Mouse (Mus musculus) 3134 (cell line): ENCODE measurements at regions not wholly inside any gene's neighbourhood (a gene's known extent, or its start where the extent isn't known, plus 50 kb on each side); places are given as distances from the start of the nearest gene placed in this dataset.
A peak's percentile ranks its signal among the peaks of the same experiment; 100 is the strongest.

Experiments used
- DNase-seq: peaks from one replicate; pipeline ENCODE4 v3.0.0-alpha.2; 2011; ENCODE audit warnings: low spot score; ENCODE audit not compliant: insufficient read length; ENCODE audit errors: extremely low read depth

DNA sequence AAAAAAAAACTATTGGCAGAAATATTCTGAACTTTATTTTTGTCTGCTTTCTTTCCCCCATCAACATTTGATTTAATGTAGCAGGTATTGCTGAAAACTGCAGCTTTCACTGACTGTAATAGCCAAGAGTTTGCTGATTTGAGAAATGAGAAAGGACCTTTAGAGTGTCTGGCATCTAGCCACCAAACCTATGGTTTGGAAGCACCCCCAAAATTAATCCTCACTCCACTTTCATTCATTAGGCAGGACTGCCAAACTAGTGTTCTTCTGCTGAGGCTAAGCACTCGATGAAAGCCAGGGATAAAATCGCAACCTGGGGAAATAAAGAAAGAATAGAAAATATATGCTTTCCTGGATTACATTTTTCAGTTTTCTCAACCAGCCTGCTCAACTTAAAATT is 320.4 kb downstream of the Atp6ap1l start:
- DNase-seq, result no peak

DNA sequence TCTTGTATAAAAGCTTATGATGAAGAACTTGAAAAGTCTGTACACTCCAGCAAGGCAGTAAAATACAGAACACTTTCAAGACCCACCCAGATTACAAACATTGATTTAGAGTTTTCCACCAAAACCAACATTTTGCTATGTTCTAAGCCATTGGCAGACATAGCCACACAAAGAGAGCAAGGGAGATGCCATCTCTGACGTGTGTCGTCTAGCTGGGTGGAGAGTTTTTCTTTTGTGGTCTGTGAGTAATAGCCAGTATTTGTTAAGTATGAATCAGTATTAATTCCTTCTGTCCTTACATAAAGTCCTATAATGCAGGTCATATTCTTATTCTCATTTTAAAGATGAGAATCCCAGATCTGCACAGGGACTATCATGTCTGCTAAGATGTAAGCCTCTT is 329.8 kb downstream of the Atp6ap1l start:
- peak; percentile 16 for DNase-seq

DNA sequence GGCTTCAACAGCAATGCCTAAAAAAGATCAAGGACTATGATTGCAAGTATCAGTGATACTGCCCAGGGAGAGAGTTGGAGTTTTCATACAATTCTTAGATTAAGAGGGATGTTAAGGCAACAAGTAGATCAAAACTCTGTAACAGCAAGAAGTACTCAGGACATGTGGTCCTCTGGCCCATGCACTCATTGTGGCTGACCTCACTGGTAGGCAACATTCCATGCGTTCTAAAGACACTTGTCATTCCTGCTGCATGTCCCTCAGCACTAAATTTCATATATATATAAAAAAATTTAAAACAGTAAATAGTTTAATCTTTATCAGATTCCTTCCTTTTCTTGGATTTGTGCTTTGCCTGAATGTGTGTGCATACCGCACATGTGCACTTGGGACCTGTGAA is 332.6 kb downstream of the Atp6ap1l start:
- peak; percentile 31 for DNase-seq

DNA sequence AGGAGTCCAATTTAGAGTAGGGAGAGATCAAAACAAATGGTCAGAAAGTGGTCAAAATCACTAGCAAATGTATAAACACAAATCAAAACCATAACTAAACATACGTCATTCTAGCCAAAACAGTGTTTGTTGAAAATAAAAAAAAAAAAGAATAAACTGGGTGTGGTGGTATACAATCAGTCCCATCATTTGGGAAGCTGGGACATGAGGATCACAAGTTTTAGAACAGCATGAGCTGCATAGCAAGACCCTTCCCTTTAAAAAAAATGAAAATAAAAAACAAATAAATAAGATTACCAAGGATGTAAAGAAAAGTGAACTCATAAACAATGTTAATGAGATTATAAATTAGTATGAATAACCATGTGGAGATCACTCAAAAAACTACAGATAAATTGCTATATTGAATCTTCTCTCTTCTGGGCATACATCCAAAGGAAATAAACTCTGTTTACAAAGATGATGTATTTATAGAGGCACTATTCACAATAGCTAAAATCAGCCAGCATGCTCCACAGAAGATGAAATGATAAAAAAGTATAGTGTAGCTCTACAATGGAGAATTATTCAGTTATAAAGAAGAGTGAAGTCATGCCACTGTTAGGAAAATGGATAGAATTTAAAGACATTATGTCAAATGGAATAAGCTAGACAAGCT is 341.8 kb downstream of the Atp6ap1l start:
- DNase-seq, result no peak

DNA sequence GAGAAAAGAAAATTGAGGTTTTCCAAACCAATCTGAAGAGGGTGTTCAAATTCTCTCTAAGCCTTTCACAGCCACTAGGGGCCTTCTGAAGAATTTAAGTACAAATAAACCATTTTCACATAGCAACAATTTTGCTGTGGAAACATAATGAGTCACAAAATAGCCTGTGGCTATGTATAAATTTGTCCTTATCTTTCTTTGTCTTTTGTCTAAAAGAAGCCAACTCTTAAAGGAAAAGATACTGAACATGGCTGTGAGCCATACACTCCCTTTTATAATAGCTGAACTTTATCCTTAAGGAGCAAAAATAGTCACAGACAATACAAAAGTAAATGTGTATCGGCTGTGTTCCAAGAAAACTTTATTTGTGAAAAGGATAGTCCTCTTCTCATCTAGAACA is 345.1 kb downstream of the Atp6ap1l start:
- DNase-seq, result peak; percentile 5

DNA sequence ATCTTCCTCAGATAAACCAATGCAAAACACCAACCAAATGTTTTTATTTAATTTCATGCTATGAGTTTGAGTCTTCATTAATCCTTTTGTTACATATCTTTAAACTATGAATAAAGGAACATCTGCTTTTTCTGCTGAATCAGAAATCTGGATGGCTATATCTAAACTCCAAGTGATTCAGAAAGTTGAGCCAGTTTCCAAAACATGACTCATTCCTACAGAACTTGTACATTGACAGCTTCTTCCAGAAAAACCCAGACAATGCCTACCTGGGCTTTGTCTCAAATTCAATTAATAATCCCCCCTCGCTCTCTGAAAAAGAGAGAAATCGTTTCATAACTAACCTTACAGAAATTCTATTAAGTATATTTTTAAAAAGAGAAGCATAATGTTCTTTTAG is 345.7 kb downstream of the Atp6ap1l start:
- no peak for DNase-seq

DNA sequence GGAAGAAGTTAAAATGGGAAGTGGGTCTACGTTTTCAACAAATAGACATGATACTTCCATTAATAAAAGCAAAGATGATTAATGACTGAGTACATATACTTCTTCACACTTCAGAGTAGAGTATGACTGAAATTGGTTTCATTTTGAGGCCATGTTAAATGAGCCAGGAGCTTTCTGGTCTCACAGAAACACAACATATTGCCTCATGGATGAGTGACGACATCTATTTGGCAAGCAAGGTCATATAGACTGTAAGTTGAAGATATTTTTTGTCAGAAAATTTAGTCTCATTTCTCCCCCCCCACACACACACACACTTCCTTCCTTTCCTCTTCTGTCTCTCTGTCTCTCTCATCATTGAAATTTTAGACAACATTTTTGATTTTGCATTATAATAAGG is 354.0 kb downstream of the Atp6ap1l start:
- DNase-seq, result no peak

DNA sequence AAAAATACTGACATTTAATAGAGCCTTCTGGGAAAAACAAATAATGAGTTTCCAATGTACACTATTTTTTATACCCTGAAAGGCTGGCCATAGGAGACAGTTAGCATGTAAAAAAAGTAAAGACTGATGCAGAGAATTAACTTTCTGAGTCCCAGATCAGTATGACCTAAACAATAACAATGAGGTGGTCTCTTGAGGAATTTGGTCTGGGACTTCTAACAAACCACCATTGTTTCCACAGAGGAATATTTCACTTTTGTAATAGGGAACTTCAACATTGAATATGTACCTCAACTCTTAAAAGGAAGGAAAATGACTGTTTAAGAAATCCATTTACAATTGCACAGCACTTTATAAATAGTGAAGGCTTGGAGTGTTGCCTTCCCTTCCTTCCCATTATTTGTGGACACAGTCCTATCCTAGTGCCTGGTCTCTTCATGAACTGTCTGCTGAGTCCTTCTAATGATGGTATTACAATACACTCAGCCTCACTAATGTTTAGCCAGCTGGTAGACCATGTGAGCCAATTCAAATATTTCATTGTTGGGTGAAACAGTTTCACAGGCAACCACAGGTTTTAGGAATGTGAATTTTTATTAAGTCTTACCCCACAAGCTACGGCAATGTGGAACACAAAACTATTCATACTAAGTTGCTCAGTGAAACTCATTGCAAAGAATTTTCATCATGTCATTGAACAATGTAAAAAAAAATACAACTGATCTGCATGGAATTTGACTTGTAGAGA is 358.7 kb downstream of the Atp6ap1l start:
- no peak for DNase-seq

DNA sequence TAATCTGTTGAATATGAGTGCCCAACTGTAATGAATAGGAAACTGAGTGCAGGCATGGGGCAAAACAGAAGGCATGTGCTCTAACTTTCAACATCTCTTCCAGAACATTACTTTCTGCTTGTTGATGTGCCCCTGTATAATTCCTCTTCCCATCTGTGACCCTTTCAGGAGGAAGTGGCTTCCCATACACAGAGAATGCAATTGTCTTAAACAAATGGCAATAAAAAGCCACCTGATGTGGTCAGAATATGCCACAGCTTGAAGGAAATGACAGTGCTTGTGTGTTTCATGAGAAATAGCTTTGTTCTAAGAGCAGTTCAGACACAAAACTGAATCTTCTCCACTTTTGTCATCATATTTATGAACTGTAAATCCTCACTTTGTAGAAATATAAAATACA is 359.3 kb downstream of the Atp6ap1l start:
- no peak for DNase-seq

DNA sequence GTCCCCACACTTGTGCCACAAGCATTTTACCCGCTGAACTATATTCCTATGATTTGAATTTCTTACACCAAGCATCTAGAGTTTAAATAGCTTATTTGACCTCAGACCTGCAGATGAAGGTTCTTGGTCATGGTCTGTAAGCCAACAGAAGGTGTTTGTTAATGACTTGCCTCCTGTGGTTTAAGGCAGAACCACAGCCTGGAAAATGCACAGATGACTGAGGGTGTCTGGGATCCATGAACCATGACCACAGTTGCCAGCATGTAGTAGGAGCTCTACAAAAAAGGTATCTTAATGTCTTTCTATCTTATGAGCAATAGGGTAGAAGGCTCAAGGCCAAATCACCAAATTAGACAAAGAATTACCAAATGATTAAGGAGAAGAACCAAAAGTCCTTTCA is 367.6 kb downstream of the Atp6ap1l start:
- no peak for DNase-seq

DNA sequence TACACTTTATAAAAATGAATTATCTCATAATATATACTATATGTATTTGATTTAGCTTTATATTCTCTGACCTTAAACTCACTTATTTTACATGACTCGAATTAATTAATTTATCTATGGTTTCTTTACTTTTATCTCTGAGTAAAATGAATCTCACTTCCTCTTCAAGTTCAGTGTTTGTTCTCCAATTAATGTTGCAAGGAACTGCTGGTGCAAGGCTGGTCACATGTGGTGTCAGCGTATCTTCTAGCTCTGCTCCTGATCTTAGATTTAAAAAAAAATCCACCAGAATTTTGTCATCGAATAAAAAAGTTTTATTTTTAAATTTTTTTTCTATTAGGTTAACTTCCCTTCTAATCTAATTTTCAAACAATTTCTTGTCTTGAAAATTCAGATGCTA is 378.2 kb downstream of the Atp6ap1l start:
- DNase-seq, result no peak

DNA sequence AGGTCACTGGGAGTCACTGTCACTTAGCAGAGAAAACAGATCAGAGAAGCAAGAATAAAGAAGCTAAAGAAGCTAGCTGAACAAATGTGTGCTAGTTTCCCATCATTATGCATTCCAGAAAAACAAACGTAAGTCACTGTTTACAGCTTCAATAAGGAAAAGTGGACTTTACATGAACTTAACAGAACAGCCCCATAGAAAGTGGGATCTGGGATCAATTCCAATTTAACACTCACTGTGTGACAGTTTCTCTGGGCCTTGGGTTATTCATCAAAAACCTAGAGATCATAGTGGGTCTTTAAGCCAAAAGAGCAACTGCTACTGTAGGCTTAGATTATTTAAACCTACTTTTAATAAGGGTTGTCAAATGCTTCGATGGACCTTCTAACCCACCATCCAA is 379.4 kb downstream of the Atp6ap1l start:
- DNase-seq, result no peak

DNA sequence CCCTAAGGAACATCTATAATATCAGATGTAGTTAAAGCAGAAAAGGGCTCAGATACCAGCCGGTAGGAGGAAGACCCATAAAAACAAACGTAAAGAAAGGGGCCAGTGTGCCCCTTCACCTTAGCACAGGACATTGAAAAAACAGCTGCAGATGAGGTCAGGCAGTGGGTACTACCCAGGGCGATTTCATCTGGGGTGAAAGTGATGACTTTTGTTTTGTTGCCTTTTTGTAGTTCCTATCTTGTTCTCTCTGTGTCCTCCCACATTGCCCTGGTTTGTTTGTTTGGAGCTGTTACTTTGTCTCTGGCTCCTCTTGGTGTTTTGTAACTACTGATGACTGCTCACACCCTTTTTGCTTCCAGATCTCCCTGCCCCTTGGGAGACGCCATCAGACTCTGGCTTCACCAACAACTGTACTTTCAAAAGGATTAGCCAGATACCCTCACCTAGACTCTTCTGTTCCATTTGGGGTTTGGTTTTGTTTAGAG is 383.4 kb downstream of the Atp6ap1l start:
- no peak for DNase-seq

DNA sequence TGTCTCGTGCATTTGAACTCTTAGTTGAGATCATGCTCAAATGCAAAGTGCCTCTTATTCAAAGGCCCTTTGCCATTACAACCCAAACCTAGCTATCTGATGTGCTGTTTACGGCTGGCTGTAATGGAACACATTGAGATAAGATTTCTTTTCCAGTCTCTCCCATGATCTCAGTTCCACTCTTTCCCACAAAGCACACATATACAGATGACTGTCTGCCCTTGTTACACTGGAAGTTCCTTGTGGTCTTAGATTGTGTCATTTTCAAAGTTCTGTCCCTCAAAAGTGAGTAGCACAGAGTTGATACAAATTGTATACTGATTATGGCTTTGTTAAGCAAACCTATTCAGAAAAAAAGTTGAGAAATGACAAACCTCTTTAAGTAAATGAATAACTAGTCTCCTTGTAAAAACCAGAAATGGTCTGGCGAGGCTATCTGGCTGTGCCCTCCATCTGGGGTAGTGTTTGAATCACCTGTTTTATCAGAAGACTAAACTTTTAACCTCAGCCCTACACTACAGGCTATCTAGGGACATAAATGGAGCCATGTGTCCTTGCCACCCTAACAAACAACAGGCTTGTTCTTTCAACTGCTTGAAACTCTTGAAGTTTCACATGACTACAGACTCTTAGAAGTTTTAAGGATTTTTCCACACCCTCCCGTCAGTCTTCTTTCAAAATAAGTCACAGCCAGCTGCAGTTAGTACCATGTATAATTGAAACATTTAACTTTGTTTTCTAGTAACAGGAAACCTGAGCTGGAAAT is 384.0 kb downstream of the Atp6ap1l start:
- DNase-seq, result no peak

DNA sequence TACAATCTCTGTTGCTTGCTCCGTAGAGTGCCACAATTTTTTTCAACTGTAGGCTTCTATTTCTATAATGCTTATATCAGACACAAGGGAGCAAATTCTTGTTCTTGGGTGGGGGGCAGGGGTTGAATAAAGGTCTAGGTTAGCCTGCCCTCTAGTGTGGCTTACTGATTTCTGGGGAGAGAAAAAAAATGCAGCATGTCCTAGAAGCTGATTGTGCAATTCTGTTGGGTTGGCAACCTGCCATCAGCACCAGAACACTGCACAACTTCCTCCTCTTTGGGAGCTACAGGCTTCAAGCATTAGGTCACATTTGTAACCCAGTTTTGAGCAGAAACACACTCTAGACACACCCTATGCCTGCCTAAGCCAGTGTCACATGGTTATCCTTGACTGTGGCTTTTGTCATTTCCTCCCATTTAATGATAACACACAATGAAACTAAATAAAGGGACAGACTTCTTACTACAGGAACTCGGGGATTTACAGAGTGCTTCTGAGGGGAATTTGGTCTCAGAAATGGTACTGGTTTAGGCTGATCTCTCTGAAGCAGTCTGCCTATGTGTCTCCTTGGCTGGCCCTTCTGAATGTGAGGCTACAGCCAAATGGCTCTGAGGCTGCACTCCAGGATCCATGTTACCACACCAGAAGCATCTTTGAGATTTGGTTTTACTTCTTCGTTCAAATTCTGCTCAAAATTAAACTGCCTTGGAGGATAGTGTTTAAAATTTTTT is 389.2 kb downstream of the Atp6ap1l start:
- DNase-seq, result peak; percentile 67

DNA sequence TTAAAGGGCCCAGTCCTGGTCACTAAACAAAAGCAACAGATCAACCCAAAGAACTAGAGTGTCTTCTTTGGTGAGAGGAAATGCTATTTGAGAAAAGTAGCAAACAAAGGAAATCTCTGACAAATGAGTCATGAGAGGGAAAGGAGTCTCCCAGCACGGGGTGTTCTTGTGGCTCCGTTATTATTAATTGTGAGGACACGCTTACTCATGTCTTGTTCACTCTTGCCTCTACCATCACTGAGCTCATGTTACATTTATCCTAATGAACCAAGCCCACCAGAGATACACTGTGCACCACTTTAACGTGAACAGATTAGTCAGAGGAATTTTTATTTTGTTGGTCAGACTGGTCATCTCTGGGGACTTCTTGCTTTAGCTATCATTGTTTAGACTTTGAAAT is 391.3 kb downstream of the Atp6ap1l start:
- peak; percentile 27 for DNase-seq

DNA sequence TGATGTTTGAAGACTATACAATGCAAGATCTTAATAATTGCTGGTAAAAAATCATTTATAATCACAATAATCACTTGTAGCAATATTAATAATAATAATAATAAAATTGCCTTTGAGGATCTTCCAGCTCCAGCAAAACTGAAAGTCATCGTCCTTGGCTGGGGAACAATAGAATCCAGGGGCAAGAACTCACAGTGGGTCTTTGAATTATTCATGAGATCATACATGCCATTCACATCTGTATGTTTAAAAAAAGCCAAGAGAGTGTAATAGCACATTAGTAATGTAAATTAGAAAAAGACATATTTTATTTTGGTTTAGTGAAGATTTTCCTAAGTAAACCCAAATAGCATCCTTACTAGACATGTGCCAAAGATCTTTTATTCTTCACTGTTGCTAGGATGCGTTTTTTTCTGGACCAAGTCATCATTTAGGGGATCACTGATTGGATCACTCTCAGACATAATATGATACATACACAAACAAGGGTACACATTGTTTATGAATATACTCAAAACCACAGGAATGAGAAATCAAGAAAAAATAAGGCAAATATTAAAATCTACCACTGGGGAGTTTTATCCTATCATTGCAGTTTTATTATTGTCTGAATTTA is 392.3 kb downstream of the Atp6ap1l start:
- no peak for DNase-seq

DNA sequence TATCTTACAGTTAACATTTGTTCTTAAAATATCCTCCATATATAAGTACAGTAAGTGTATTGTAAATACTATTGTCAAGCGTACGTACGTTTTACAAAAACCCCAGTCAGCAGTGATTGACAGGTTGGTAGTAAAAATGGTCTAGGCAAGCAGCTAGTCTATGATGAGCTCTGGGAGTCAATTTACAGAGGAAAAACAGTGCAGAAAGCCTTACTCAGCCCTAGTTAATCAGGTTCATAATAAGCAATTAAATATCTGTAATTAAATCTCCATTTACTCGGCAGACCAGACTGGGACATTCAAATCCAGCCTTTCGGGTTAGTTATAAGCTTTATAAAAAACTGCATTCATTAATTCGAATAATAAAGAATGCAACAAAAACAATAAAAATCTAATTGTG is 394.7 kb downstream of the Atp6ap1l start:
- no peak for DNase-seq

DNA sequence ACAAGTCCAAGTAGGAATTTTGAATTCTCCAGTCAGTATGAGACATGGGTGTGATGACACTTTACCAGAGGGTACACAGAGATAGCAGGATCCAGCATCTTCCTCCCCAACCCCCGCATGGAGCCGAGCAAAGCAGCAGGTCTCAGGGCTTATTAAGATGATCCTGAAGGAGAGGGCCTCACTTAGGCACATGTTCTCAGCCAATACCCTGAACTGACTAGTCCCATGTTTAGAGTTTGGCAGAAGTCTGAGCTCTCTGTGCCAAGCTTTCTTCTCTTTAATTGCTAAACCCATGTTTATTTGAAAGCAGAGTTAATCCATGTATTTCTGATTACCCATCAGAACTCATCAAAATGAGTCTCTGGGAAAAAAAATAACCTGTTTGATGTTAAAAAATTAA is 402.0 kb downstream of the Atp6ap1l start:
- no peak for DNase-seq

DNA sequence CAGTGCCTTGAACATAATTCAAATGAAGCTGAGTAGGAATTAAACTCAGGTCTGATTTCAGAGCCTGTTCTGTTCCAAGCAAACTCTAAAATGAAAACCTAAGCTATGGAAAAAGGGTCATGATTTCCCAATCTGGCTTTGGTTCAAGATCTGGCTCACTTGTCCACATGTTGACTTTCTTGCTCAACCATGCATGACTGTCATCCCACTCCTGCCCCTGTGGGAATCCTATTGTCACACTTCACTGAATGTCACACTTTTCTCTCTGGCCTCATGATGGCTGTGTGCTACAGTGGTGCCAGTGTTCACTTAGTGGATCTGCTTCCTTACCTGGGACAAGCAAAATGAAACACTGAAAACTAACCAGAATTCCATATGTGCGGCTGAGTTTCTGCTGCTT is 403.0 kb downstream of the Atp6ap1l start:
- DNase-seq, result no peak

DNA sequence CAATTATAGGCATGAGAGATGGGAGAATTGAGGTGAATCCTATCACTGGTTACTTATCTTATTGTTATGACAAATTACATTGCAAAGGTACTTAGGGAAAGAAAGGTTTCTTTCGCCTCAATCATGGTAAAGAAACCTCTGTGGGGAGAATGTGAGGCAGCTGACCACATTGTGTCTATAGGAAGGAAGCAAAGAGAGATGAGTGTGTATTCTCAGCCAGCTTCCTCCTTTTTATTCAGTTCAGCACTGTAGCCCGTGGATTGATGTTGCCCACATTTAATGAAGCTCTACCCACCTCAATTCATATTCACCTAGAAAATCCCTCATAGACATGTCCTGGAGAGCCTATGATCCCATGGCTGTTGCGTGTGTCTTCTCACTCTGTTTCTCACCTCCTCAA is 406.2 kb downstream of the Atp6ap1l start:
- no peak for DNase-seq
